ENCODE assay signal across 21 mouse cellular contexts in the genomic region with DNA sequence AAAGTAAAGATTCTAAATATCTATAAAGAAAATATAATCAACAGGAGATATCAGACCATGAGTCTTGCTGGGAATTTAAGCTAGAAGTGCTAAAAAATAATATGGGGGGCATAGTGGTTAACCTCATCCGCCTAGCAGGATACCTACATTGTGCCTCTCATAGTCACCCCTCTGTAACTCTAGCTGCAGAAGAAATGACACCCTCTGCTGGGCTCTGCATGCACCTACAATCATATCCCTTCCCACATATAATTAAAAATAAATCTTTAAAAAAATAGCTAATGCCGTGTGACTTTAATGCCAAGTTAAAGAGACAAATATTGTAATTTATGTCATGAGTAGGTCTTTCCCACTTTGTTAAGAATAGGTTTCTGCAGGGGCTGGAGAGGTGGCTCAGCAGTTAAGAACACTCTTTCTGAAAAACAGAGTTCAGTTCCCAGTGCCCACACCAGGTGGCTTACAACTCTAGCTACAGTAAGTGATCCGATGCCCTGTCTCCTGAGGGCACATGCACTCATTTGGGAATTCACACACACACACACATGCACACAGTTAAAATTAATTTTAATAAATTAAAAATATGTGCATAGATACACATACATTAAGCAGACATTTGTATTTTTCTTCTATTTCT. TPM values are rescaled to one million over a fixed set of nuclear protein-coding genes. Genes with fewer than 3 reads are reported as not detected.
DNase-seq lines count a peak whose midpoint lies in the region; ATAC-seq and TF ChIP-seq lines count a peak whose summit lies in the region.
"Had no signal": no experiment of that assay in that cellular context is flagged by ENCODE, and none has a peak within 500 bp of the region (broad histone marks: within the 10 kb centered on the region; RNA-seq: fewer than 3 reads in every experiment).

No protein-coding gene starts in this region.

- TF ChIP-seq POLR2A in kidney, adult 2 months (IDR thresholded peaks at IDR 0.05; ENCODE audit: low read depth, low read length), result no peak
- TF ChIP-seq POLR2A in cerebellum, adult 2 months (IDR thresholded peaks at IDR 0.05; ENCODE audit: borderline replicate concordance, insufficient read depth, low read length), result no peak

- 56% methylated on average over 3 of the region's 3 CpGs for WGBS in kidney, adult 2 months
- 52% methylated on average over 3 of the region's 3 CpGs for WGBS in cerebellum, adult 2 months

- no peak overlapping the region for H3K27ac ChIP-seq in kidney, adult 2 months (ENCODE audit: insufficient read depth, low read depth, low read length)
- H3K27ac ChIP-seq in cerebellum, adult 2 months (ENCODE audit: insufficient read depth, low read length), result no peak overlapping the region
- H3K27ac ChIP-seq: embryonic facial prominence, embryonic 15.5 days; forebrain, embryonic 13.5 days; heart, embryonic 13.5 days; hindbrain, embryonic 15.5 days; limb, embryonic 12.5 days; lung, embryonic 15.5 days; midbrain, embryonic 12.5 days; neural tube, embryonic 13.5 days had no signal

- no peak for DNase-seq in kidney, adult 2 months
- DNase-seq in kidney, adult 8-10 months, result no peak
- DNase-seq in thymus, postnatal 0 days (ENCODE audit: low spot score), result peak; percentile 54
- no peak for DNase-seq in thymus, postnatal 25 days
- peak; percentile 35 for DNase-seq in ZHBTc4 (ENCODE audit: low read depth, low spot score)
- no peak for DNase-seq in cerebellum, adult 2 months
- DNase-seq: adrenal gland, adult 2 months; cerebellum, postnatal 36 days; gastrocnemius, postnatal 10 days; kidney, postnatal 25 days; layer of hippocampus, postnatal 36 days; spleen, adult 18-20 months had no signal

- no peak for ATAC-seq in megakaryocyte, adult 5-6 weeks (ENCODE audit: poor library complexity, severe bottlenecking)
- ATAC-seq: forebrain, embryonic 13.5 days had no signal

- H3K27me3 ChIP-seq in kidney, adult 2 months (replicated peaks; ENCODE audit: control insufficient read depth, insufficient read depth, low read length), result no peaks in the 10 kb centered on the region
- no peaks in the 10 kb centered on the region for H3K27me3 ChIP-seq in cerebellum, adult 2 months (ENCODE audit: control insufficient read depth, insufficient read depth, low read length)
- H3K27me3 ChIP-seq: embryonic facial prominence, embryonic 15.5 days; forebrain, embryonic 13.5 days; heart, embryonic 13.5 days; hindbrain, embryonic 15.5 days; limb, embryonic 12.5 days; lung, embryonic 15.5 days; midbrain, embryonic 12.5 days; neural tube, embryonic 13.5 days had no signal

- H3K36me3 ChIP-seq in kidney, adult 2 months (ENCODE audit: control insufficient read depth, insufficient read depth, low read length), result no peaks in the 10 kb centered on the region
- H3K36me3 ChIP-seq: embryonic facial prominence, embryonic 15.5 days; hindbrain, embryonic 15.5 days; limb, embryonic 12.5 days; lung, embryonic 15.5 days; midbrain, embryonic 12.5 days; neural tube, embryonic 13.5 days had no signal

- TF ChIP-seq CTCF in kidney, adult 2 months (conservative IDR thresholded peaks at IDR 0.05; ENCODE audit: insufficient read depth, insufficient read length, low read depth, low read length), result peak; percentile 31; the same call in 1 of the 2 replicates
- no peak for TF ChIP-seq CTCF in cerebellum, adult 2 months (IDR thresholded peaks at IDR 0.05; ENCODE audit: borderline replicate concordance, insufficient read depth, low read depth, low read length)

- no peak overlapping the region for H3K4me3 ChIP-seq in kidney, adult 2 months (ENCODE audit: insufficient read depth, low read depth, low read length)
- H3K4me3 ChIP-seq in cerebellum, adult 2 months (replicated peaks; ENCODE audit: insufficient read depth, low read depth, low read length), result no peak overlapping the region
- H3K4me3 ChIP-seq: embryonic facial prominence, embryonic 15.5 days; forebrain, embryonic 13.5 days; heart, embryonic 13.5 days; hindbrain, embryonic 15.5 days; limb, embryonic 12.5 days; lung, embryonic 15.5 days; midbrain, embryonic 12.5 days; neural tube, embryonic 13.5 days had no signal

- peaks cover 13% of the 10 kb centered on the region for H3K4me1 ChIP-seq in kidney, adult 2 months (ENCODE audit: control insufficient read depth, insufficient read depth, low read length)
- peaks cover 8% of the 10 kb centered on the region; the same call in 1 of the 2 replicates for H3K4me1 ChIP-seq in cerebellum, adult 2 months (ENCODE audit: control insufficient read depth, insufficient read depth, low read length)
- H3K4me1 ChIP-seq: midbrain, embryonic 12.5 days had no signal

RNA-seq across cellular contexts. Expression of gene Cyp4f13, which starts 2.7 kb away (rescaled TPM):
- 61.5 and 67.2 TPM in 2 replicates for polyA plus RNA-seq in kidney, adult 2 months (2012; rRNA removed)
- 11.1 and 14.0 TPM in 2 replicates for polyA plus RNA-seq in thymus, postnatal 0 days (2015; fragmentation: Nextera tagmentation; extraction: Ambion mirVana)
- total RNA-seq in megakaryocyte, adult 5-6 weeks (2015), result 19.0 and 20.2 TPM in 2 replicates
- total RNA-seq in megakaryocyte, adult 5-6 weeks (2017), result 9.2 and 11.7 TPM in 2 replicates
- polyA plus RNA-seq in cerebellum, adult 2 months (2012; rRNA removed), result 47.2 and 49.5 TPM in 2 replicates

RNA-seq across cellular contexts. Expression of gene Zfp472, which starts 21.1 kb away (rescaled TPM):
- 0.49 and 0.77 TPM in 2 replicates for polyA plus RNA-seq in kidney, adult 2 months (2012; rRNA removed)
- 19.5 and 20.6 TPM in 2 replicates for polyA plus RNA-seq in thymus, postnatal 0 days (2015; fragmentation: Nextera tagmentation; extraction: Ambion mirVana)
- 16.7 and 20.0 TPM in 2 replicates for total RNA-seq in megakaryocyte, adult 5-6 weeks (2015)
- 14.0 and 22.5 TPM in 2 replicates for total RNA-seq in megakaryocyte, adult 5-6 weeks (2017)
- polyA plus RNA-seq in cerebellum, adult 2 months (2012; rRNA removed), result 4.6 and 4.9 TPM in 2 replicates

RNA-seq across cellular contexts. Expression of gene Cyp4f14, which starts 27.4 kb away (rescaled TPM):
- 4.5 and 7.5 TPM in 2 replicates for polyA plus RNA-seq in kidney, adult 2 months (2012; rRNA removed)
- polyA plus RNA-seq in thymus, postnatal 0 days (2015; fragmentation: Nextera tagmentation; extraction: Ambion mirVana), result 0.06 and 0.17 TPM in 2 replicates
- not detected in 2 replicates for total RNA-seq in megakaryocyte, adult 5-6 weeks (2015)
- not detected in 2 replicates for total RNA-seq in megakaryocyte, adult 5-6 weeks (2017)
- polyA plus RNA-seq in cerebellum, adult 2 months (2012; rRNA removed), result 10.8 and 13.0 TPM in 2 replicates
- polyA plus RNA-seq: embryonic facial prominence, embryonic 15.5 days; forebrain, embryonic 13.5 days; heart, embryonic 13.5 days; hindbrain, embryonic 15.5 days; limb, embryonic 12.5 days; lung, embryonic 15.5 days; midbrain, embryonic 12.5 days; neural tube, embryonic 13.5 days had no signal

RNA-seq across cellular contexts. Expression of gene Zfp952, which starts 48.4 kb away (rescaled TPM):
- 2.3 and 2.6 TPM in 2 replicates for polyA plus RNA-seq in kidney, adult 2 months (2012; rRNA removed)
- polyA plus RNA-seq in thymus, postnatal 0 days (2015; fragmentation: Nextera tagmentation; extraction: Ambion mirVana), result 10.6 and 11.0 TPM in 2 replicates
- 5.2 and 7.2 TPM in 2 replicates for total RNA-seq in megakaryocyte, adult 5-6 weeks (2015)
- total RNA-seq in megakaryocyte, adult 5-6 weeks (2017), result 6.4 and 8.2 TPM in 2 replicates
- 12.3 and 13.3 TPM in 2 replicates for polyA plus RNA-seq in cerebellum, adult 2 months (2012; rRNA removed)

RNA-seq across cellular contexts. Expression of gene Zfp870, which starts 53.1 kb away (rescaled TPM):
- 1.1 and 1.4 TPM in 2 replicates for polyA plus RNA-seq in kidney, adult 2 months (2012; rRNA removed)
- polyA plus RNA-seq in thymus, postnatal 0 days (2015; fragmentation: Nextera tagmentation; extraction: Ambion mirVana), result 1.2 and 1.9 TPM in 2 replicates
- total RNA-seq in megakaryocyte, adult 5-6 weeks (2015), result 2.4 and 3.4 TPM in 2 replicates
- 2.1 and 2.9 TPM in 2 replicates for total RNA-seq in megakaryocyte, adult 5-6 weeks (2017)
- 6.3 and 6.8 TPM in 2 replicates for polyA plus RNA-seq in cerebellum, adult 2 months (2012; rRNA removed)

Comparison
In these comparisons a context has a peak if more than half of its experiments do, and no peak if none do; other contexts are left out.
1. DNase-seq: peak in thymus, postnatal 0 days (single experiment) and ZHBTc4 (single experiment); none in kidney, adult 2 months (single experiment), kidney, adult 8-10 months (0 of 2), thymus, postnatal 25 days (single experiment) and cerebellum, adult 2 months (0 of 2).